Mouse (Mus musculus): Measurements from ENCODE around the gene Moap1. TPM values are rescaled to one million over a fixed set of nuclear protein-coding genes. Genes with fewer than 3 reads are reported as not detected.

Moap1 gene
- polyA plus RNA-seq, 1 experiment from 2014 or later: 19.0 TPM

GRCm38 (mm10) chr12:102704457-102705198 lies 38.8 kb downstream of the Moap1 start, which contains the start of gene Itpk1:
Gene Itpk1 (minus strand): TSS chr12:102704930.
- 1% methylated on average over 62 of the region's 105 CpGs for WGBS
- Histone ChIP-seq H3K9ac (ENCODE audit: low read length) (peak within 1 kb of the TSS; percentile 78), H3K9me3 (replicated peaks; ENCODE audit: control insufficient read depth, low read length) (no peaks in the 10 kb centered on the region), H3K4me1 (ENCODE audit: control insufficient read depth, insufficient read depth, low read length) (peaks cover 25% of the 10 kb centered on the region), H3K4me3 (ENCODE audit: low read length) (peak within 1 kb of the TSS; percentile 68), H3K27me3 (ENCODE audit: control insufficient read depth, insufficient read depth, low read length) (no peaks in the 10 kb centered on the region), H3K36me3 (ENCODE audit: control insufficient read depth, insufficient read depth) (no peaks in the 10 kb centered on the region), H3K4me2 (ENCODE audit: low read depth, low read length) (peak within 1 kb of the TSS; percentile 86), H3K27ac (ENCODE audit: low read length) (peak within 1 kb of the TSS; percentile 76)
- peak; percentile 88 for ATAC-seq (replicated peaks; ENCODE audit: extremely low read depth, insufficient read depth, low FRiP score)

- H3K4me1 ChIP-seq (ENCODE audit: control insufficient read depth, insufficient read depth, low read length): peaks cover 28% of the 10 kb centered on the region
- WGBS: 14% methylated on average over 17 of the region's 17 CpGs
- peak overlapping the region; percentile 68 for H3K4me3 ChIP-seq (ENCODE audit: low read length)
- H3K36me3 ChIP-seq (ENCODE audit: control insufficient read depth, insufficient read depth): no peaks in the 10 kb centered on the region
- peak overlapping the region; percentile 86 for H3K4me2 ChIP-seq (ENCODE audit: low read depth, low read length)
- H3K27ac ChIP-seq (ENCODE audit: low read length): no peak overlapping the region
- H3K27me3 ChIP-seq (ENCODE audit: control insufficient read depth, insufficient read depth, low read length): no peaks in the 10 kb centered on the region
- peak overlapping the region; percentile 78 for H3K9ac ChIP-seq (ENCODE audit: low read length)
- 0 out of 2 replicates have a peak, but pooled peaks have one; percentile 0 for ATAC-seq (replicated peaks; ENCODE audit: extremely low read depth, insufficient read depth, low FRiP score)
- H3K9me3 ChIP-seq (replicated peaks; ENCODE audit: control insufficient read depth, low read length): no peaks in the 10 kb centered on the region
Observed at GRCm38 (mm10) chr12:102703921-102704408, 39.5 kb downstream of the Moap1 start.

GRCm38 (mm10) chr12:102703441-102703840 lies 40.0 kb downstream of the Moap1 start:
- H3K4me1 ChIP-seq (ENCODE audit: control insufficient read depth, insufficient read depth, low read length): peaks cover 32% of the 10 kb centered on the region
- 60% methylated on average over 6 of the region's 6 CpGs for WGBS
- H3K4me2 ChIP-seq (ENCODE audit: low read depth, low read length): peak overlapping the region; percentile 86
- no peaks in the 10 kb centered on the region for H3K36me3 ChIP-seq (ENCODE audit: control insufficient read depth, insufficient read depth)
- H3K27me3 ChIP-seq (ENCODE audit: control insufficient read depth, insufficient read depth, low read length): no peaks in the 10 kb centered on the region
- peak overlapping the region; percentile 43; the same call in 1 of the 2 replicates for H3K27ac ChIP-seq (ENCODE audit: low read length)
- H3K9ac ChIP-seq (ENCODE audit: low read length): peak overlapping the region; percentile 41; the same call in 1 of the 2 replicates
- no peaks in the 10 kb centered on the region for H3K9me3 ChIP-seq (replicated peaks; ENCODE audit: control insufficient read depth, low read length)
- peak overlapping the region; percentile 68 for H3K4me3 ChIP-seq (ENCODE audit: low read length)
- ATAC-seq (replicated peaks; ENCODE audit: extremely low read depth, insufficient read depth, low FRiP score): no peak

GRCm38 (mm10) chr12:102703111-102703412 lies 40.4 kb downstream of the Moap1 start:
- ATAC-seq (replicated peaks; ENCODE audit: extremely low read depth, insufficient read depth, low FRiP score): no peak
- Histone ChIP-seq H3K9ac (ENCODE audit: low read length) (peak overlapping the region; percentile 65), H3K27ac (ENCODE audit: low read length) (peak overlapping the region; percentile 64)

GRCm38 (mm10) chr12:102702356-102703110 lies 40.9 kb downstream of the Moap1 start:
- no peaks in the 10 kb centered on the region for H3K27me3 ChIP-seq (ENCODE audit: control insufficient read depth, insufficient read depth, low read length)
- peaks cover 39% of the 10 kb centered on the region for H3K4me1 ChIP-seq (ENCODE audit: control insufficient read depth, insufficient read depth, low read length)
- peak overlapping the region; percentile 65 for H3K9ac ChIP-seq (ENCODE audit: low read length)
- H3K9me3 ChIP-seq (replicated peaks; ENCODE audit: control insufficient read depth, low read length): no peaks in the 10 kb centered on the region
- H3K36me3 ChIP-seq (ENCODE audit: control insufficient read depth, insufficient read depth): no peaks in the 10 kb centered on the region
- H3K27ac ChIP-seq (ENCODE audit: low read length): peak overlapping the region; percentile 64
- ATAC-seq (replicated peaks; ENCODE audit: extremely low read depth, insufficient read depth, low FRiP score): no peak
- 6% methylated on average over 15 of the region's 15 CpGs for WGBS
- peak overlapping the region; percentile 68 for H3K4me3 ChIP-seq (ENCODE audit: low read length)
- H3K4me2 ChIP-seq (ENCODE audit: low read depth, low read length): peak overlapping the region; percentile 86

More at GRCm38 (mm10) chr12:102703111-102703412, 40.4 kb downstream of the Moap1 start:
- Histone ChIP-seq H3K27me3 (ENCODE audit: control insufficient read depth, insufficient read depth, low read length) (no peaks in the 10 kb centered on the region), H3K4me2 (ENCODE audit: low read depth, low read length) (peak overlapping the region; percentile 86), H3K9me3 (replicated peaks; ENCODE audit: control insufficient read depth, low read length) (no peaks in the 10 kb centered on the region), H3K36me3 (ENCODE audit: control insufficient read depth, insufficient read depth) (no peaks in the 10 kb centered on the region), H3K4me3 (ENCODE audit: low read length) (peak overlapping the region; percentile 68), H3K4me1 (ENCODE audit: control insufficient read depth, insufficient read depth, low read length) (peaks cover 36% of the 10 kb centered on the region)
- 12% methylated on average over 4 of the region's 4 CpGs for WGBS

GRCm38 (mm10) chr12:102701691-102702207 lies 41.7 kb downstream of the Moap1 start:
- Histone ChIP-seq H3K9me3 (replicated peaks; ENCODE audit: control insufficient read depth, low read length) (no peaks in the 10 kb centered on the region), H3K4me3 (ENCODE audit: low read length) (no peak overlapping the region), H3K4me2 (ENCODE audit: low read depth, low read length) (no peak overlapping the region), H3K9ac (ENCODE audit: low read length) (no peak overlapping the region), H3K27me3 (ENCODE audit: control insufficient read depth, insufficient read depth, low read length) (no peaks in the 10 kb centered on the region), H3K27ac (ENCODE audit: low read length) (no peak overlapping the region), H3K4me1 (ENCODE audit: control insufficient read depth, insufficient read depth, low read length) (peaks cover 44% of the 10 kb centered on the region), H3K36me3 (ENCODE audit: control insufficient read depth, insufficient read depth) (no peaks in the 10 kb centered on the region)
- no peak for ATAC-seq (replicated peaks; ENCODE audit: extremely low read depth, insufficient read depth, low FRiP score)
- 83% methylated on average over 5 of the region's 5 CpGs for WGBS

GRCm38 (mm10) chr12:102700453-102700852 lies 43.0 kb downstream of the Moap1 start:
- Histone ChIP-seq H3K36me3 (ENCODE audit: control insufficient read depth, insufficient read depth) (no peaks in the 10 kb centered on the region), H3K4me2 (ENCODE audit: low read depth, low read length) (no peak overlapping the region), H3K9me3 (replicated peaks; ENCODE audit: control insufficient read depth, low read length) (no peaks in the 10 kb centered on the region), H3K27me3 (ENCODE audit: control insufficient read depth, insufficient read depth, low read length) (no peaks in the 10 kb centered on the region), H3K27ac (ENCODE audit: low read length) (no peak overlapping the region), H3K9ac (ENCODE audit: low read length) (no peak overlapping the region), H3K4me1 (ENCODE audit: control insufficient read depth, insufficient read depth, low read length) (peaks cover 41% of the 10 kb centered on the region), H3K4me3 (ENCODE audit: low read length) (no peak overlapping the region)
- WGBS: 71% methylated on average over 12 of the region's 12 CpGs
- no peak for ATAC-seq (replicated peaks; ENCODE audit: extremely low read depth, insufficient read depth, low FRiP score)

GRCm38 (mm10) chr12:102699156-102699555 lies 44.3 kb downstream of the Moap1 start:
- no peak overlapping the region for H3K4me3 ChIP-seq (ENCODE audit: low read length)
- ATAC-seq (replicated peaks; ENCODE audit: extremely low read depth, insufficient read depth, low FRiP score): no peak
- no peaks in the 10 kb centered on the region for H3K9me3 ChIP-seq (replicated peaks; ENCODE audit: control insufficient read depth, low read length)
- peak overlapping the region; percentile 12; the same call in 1 of the 2 replicates for H3K27ac ChIP-seq (ENCODE audit: low read length)
- H3K27me3 ChIP-seq (ENCODE audit: control insufficient read depth, insufficient read depth, low read length): no peaks in the 10 kb centered on the region
- WGBS: 45% methylated on average over 1 of the region's 1 CpGs
- no peak overlapping the region for H3K4me2 ChIP-seq (ENCODE audit: low read depth, low read length)
- peaks cover 40% of the 10 kb centered on the region for H3K4me1 ChIP-seq (ENCODE audit: control insufficient read depth, insufficient read depth, low read length)
- H3K9ac ChIP-seq (ENCODE audit: low read length): no peak overlapping the region
- H3K36me3 ChIP-seq (ENCODE audit: control insufficient read depth, insufficient read depth): no peaks in the 10 kb centered on the region
